Mouse (Mus musculus) lung, postnatal 10 days (tissue): ENCODE data around the gene Oxsr1.

Experiments used
- DNase-seq: peaks from one replicate; pipeline ENCODE4 v3.0.0; 2021

The Oxsr1 gene

GRCm38 (mm10) chr9:119208998-119209397 lies 113.2 kb downstream of the Oxsr1 start, which contains the start of gene Slc22a13:
Gene Slc22a13, minus strand, starts transcription at chr9:119209098.
- DNase-seq: no peak

- no peak for DNase-seq
Observed at GRCm38 (mm10) chr9:119207113-119207512, 115.1 kb downstream of the Oxsr1 start.

GRCm38 (mm10) chr9:119206666-119207065 lies 115.6 kb downstream of the Oxsr1 start:
- DNase-seq: no peak

- DNase-seq: no peak
Observed at GRCm38 (mm10) chr9:119205756-119206155, 116.5 kb downstream of the Oxsr1 start.

- no peak for DNase-seq
Observed at GRCm38 (mm10) chr9:119203617-119204016, 118.6 kb downstream of the Oxsr1 start.

- DNase-seq: no peak
Observed at GRCm38 (mm10) chr9:119201653-119202052, 120.6 kb downstream of the Oxsr1 start.

- no peak for DNase-seq
Observed at GRCm38 (mm10) chr9:119199151-119199861, 122.9 kb downstream of the Oxsr1 start.

GRCm38 (mm10) chr9:119192202-119192990 lies 129.8 kb downstream of the Oxsr1 start:
- peak; percentile 52 for DNase-seq
